Mouse (Mus musculus) spleen, adult 2 months (tissue): ENCODE data around the gene Nrm.

Source experiments
- CTCF ChIP-seq: fragments of 200-500 bp; IDR thresholded peaks from 2 replicates; pipeline ENCODE4 v1.5.1; 2011; ENCODE audit warnings: mild to moderate bottlenecking, inconsistent platforms; ENCODE audit not compliant: insufficient read depth, insufficient read length, insufficient replicate concordance; ENCODE audit errors: extremely low read depth
- POLR2A ChIP-seq: fragments of 200-500 bp; IDR thresholded peaks from 2 replicates; pipeline ENCODE4 v1.6.1; 2011; ENCODE audit warnings: low read depth, low read length, inconsistent platforms

- no peak for TF ChIP-seq POLR2A
- 0 out of 2 replicates have a peak, but pooled peaks have one; percentile 10 for TF ChIP-seq CTCF
Measured at GRCm38 (mm10) chr17:35824402-35824801, 36.7 kb upstream of the Nrm start.
